Mouse (Mus musculus) macrophage (primary cell): ENCODE results near the gene Fam160a1. TPM values are rescaled to one million over a fixed set of nuclear protein-coding genes. Genes with fewer than 3 reads are reported as not detected.

Experiments used
- H3K27ac ChIP-seq: fragments of 350-480 bp; formaldehyde crosslinking; 2 replicates; pipeline ENCODE4 v1.9.0; 2021
- H3K36me3 ChIP-seq: fragments of 350-480 bp; formaldehyde crosslinking; 2 replicates; pipeline ENCODE4 v1.9.0; 2021; ENCODE audit errors: inconsistent target
- H3K4me3 ChIP-seq: fragments of 350-480 bp; formaldehyde crosslinking; 2 replicates; pipeline ENCODE4 v1.9.0; 2021; ENCODE audit errors: inconsistent target
- H3K79me2 ChIP-seq: fragments of 350-480 bp; formaldehyde crosslinking; 2 replicates; pipeline ENCODE4 v1.9.0; 2021; ENCODE audit errors: inconsistent target
- WGBS: methylation state at CpG from one replicate; pipeline ENCODE4 v1.1.7; 2026; ENCODE audit warnings: inconsistent platforms; ENCODE audit not compliant: missing documents; 5-methylcytosine and 5-hydroxymethylcytosine counted together
- polyA plus RNA-seq: library from polyadenylated mRNA; stranded (reverse); fragments of 250-400 nt; gene quantifications from 3 replicates; pipeline ENCODE4 v1.2.4, GENCODE M21; 2018; ENCODE audit warnings: inconsistent platforms

Gene Fam160a1
- polyA plus RNA-seq, 1 experiment from 2014 or later, result not detected

DNA sequence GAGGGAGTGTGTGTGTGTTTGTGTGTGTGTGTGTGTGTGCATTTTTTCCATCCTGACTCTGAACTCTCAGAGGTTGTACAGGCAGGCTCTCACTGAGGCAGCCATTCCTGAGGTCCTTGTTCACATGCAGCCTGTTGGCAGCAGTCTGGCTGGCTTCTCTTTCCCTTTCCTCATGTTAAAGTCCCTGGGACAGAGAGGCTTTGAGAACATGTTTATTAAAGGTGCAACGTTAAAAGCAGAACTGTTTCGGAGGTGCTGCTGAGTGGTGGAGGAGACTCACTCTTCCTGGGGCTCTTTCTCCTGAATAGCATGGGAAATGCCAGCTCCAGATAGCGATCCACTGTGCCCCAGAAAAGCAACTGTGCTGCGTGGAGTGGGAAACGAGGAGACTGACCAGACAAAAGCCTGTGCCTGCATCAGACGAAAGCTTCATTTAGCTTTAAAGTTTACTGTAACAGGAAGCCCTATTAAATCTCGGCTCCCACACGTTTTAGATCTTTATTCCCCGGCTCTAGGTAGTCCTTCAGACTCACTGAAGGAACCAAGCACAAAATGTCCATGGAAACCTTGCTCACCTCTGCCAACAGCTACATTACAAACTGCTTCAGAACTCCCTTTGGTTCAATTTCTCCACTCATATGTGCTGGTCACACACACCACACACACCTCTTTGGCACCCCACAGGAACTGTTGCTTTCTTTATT, 25.2 kb upstream of the Fam160a1 start:
- Histone ChIP-seq H3K4me3 (no peak overlapping the region), H3K36me3 (no peaks in the 10 kb centered on the region), H3K79me2 (no peaks in the 10 kb centered on the region), H3K27ac (no peak overlapping the region)
- WGBS, result 29% methylated on average over 9 of the region's 9 CpGs

DNA sequence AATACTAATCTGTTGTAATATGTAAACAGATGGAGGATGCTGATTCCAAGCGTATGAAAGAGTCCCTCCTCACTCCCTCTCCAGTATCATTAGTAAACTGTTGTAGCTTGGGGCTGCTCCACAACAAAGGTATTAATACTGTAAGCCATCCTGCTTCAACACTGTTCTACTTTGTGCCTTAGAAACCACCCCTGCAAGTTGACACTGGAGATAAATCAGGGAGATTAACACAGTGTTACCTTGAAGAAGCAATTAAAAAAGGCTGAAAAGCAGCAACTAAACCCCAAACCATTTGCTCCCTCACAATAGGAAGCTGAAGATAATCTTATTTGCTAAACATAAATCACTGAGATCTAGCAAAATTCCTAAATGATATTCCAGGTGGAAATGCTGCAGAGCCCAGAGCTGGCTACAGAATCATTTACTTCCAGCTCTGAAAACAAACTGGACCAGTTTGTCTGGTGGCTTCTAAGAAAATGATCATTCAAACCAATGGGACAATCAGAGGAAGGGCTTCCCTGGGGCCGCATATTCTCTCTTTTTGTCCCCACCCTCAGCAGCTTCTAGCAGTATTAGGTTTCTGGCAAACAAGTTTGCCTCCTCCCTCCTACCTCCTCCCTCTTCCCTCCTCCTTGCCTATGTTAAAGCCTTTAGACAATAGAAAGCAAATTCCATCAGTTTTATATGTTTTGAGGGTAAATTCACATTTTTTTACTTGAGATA, 24.5 kb upstream of the Fam160a1 start:
- WGBS, result 78% methylated on average over 2 of the region's 2 CpGs
- Histone ChIP-seq H3K27ac (no peak overlapping the region), H3K4me3 (no peak overlapping the region)

DNA sequence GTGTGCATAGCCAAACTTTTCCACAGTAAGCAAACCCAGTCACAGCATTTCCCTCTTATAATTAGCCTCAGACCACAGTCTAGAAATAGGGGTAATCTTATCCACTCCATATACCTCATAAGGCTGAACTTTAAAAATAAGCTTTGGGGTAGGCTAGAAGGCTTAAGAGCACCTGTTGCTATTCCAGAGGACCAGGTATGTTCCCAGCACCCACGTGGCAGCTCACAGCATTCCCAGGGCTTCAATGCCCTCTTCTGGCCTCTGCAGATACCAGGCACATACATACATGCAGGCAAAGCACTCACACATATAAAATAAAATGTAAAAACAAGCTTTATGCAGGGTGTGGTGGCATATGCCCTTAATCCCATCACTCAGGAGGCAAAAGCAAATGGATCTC, 16.5 kb upstream of the Fam160a1 start:
- no peak overlapping the region for H3K4me3 ChIP-seq
- H3K27ac ChIP-seq, result no peak overlapping the region
- H3K36me3 ChIP-seq, result no peaks in the 10 kb centered on the region
- WGBS, result 67% methylated on average over 1 of the region's 1 CpGs
- H3K79me2 ChIP-seq, result no peaks in the 10 kb centered on the region

More for the DNA sequence above, 24.5 kb upstream of the Fam160a1 start:
- Histone ChIP-seq H3K36me3 (no peaks in the 10 kb centered on the region), H3K79me2 (no peaks in the 10 kb centered on the region)

DNA sequence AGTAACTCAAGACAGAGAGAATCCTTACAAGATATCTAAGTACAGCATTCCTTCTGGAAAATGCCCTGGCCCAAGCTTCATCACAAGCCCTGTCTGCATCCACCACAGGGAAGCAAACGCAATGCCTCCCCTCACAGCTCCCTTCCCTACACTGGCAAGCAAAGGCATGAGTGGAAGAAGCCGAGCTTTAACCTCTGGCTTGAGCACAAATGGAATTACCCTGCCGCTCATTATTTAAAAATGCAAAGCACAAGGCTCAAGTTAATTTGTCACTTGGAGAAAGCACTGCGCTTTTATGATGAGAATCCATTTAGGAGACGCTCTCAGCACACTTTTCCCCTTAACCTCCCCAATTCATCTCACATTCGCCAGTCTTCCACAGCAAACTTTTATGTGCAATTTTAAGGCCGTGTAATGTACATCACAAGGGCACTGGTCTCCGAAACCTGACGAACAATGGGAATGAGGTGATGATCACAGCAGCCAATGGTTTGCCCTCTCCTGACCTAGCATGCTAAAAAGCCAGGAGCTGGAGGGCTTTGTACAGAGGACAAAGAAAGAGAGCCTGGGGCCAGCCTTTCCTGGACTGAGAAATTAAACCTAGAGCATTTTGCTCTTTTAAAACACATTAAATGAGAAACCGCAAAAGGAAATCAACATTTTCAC, 15.5 kb upstream of the Fam160a1 start:
- 86% methylated on average over 10 of the region's 10 CpGs for WGBS
- H3K36me3 ChIP-seq, result no peaks in the 10 kb centered on the region
- no peaks in the 10 kb centered on the region for H3K79me2 ChIP-seq
- H3K27ac ChIP-seq, result no peak overlapping the region
- H3K4me3 ChIP-seq, result no peak overlapping the region

DNA sequence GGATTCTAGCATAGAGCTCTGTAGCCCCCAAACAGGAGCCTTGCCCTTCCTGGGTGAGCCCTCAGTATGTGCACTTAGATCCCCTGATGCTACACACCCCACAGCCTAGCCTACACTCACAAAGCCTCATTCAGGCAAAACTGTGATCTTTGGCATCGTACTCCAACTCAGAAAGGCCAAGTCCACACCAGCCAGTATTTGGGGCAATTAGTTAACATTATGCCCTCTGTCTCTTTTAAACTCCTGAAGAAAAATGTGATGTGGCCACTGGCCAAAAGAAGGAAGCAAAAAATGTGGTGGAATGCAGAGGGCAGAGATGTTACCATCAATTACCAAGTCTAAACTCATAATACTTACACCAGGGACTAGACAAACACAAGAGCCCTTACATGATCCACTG, 14.7 kb upstream of the Fam160a1 start:
- 100% methylated on average over 1 of the region's 1 CpGs for WGBS
- Histone ChIP-seq H3K36me3 (no peaks in the 10 kb centered on the region), H3K27ac (no peak overlapping the region), H3K4me3 (no peak overlapping the region), H3K79me2 (no peaks in the 10 kb centered on the region)

DNA sequence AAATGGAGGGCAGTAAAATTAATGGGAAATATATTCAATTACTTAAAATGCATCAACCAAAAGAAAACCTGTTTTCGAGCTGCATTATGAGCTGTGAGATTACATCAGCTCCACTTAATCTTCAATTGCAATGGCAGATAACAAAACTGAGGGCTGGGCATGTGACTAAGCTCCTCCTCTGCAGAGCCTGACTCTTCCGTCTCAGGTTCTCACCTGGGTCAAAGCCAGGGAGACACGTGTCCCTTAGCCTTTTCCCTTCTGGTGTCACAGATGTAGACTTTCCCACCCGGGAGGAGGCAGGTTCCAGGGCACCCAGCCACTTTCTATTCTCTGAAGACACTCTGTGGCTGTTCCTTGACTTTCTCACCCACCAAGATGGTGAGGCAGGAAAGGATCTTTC, 12.0 kb upstream of the Fam160a1 start:
- WGBS, result 72% methylated on average over 4 of the region's 4 CpGs
- Histone ChIP-seq H3K27ac (no peak overlapping the region), H3K36me3 (no peaks in the 10 kb centered on the region), H3K4me3 (no peak overlapping the region), H3K79me2 (no peaks in the 10 kb centered on the region)

DNA sequence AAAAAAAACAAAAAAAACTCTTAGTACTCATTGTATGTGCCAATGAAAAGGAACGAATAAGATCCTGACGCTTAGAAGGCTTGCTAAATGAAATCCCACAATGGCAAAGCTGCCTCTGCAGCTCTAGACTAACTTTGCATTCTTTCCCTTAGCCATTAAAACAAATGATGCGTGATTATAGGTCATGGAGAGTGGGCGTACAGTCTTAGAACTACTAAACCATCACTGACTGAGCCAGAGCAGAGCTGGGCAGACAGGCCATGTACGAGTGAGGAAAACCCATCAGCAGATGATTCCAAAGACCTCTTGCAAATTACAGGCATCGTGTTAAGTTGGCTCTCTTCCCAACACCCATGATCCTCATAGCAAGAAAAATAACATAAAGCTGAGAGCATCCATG, 10.7 kb upstream of the Fam160a1 start:
- Histone ChIP-seq H3K4me3 (no peak overlapping the region), H3K36me3 (no peaks in the 10 kb centered on the region), H3K79me2 (no peaks in the 10 kb centered on the region), H3K27ac (no peak overlapping the region)
- 86% methylated on average over 6 of the region's 6 CpGs for WGBS

DNA sequence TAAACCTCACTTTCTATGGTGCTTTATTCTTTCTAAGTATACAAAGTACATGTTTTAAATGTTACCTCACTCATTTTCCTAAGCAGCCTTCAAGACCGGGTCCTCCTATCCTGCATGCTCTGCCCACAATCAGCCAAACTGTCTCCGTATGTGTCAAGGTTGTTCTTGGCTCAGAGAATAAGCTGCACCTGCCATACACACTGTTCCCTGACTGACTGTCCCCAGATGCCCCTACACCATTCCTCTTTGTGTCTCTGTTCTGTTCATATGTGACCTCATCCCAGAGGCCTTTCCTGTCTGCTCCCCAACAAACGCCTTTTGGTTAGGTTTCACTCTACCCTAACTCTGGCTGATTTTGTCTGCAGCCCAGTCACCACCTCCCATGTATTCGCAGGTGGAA, 10.2 kb upstream of the Fam160a1 start:
- H3K4me3 ChIP-seq, result no peak overlapping the region
- H3K36me3 ChIP-seq, result no peaks in the 10 kb centered on the region
- 74% methylated on average over 4 of the region's 4 CpGs for WGBS
- no peak overlapping the region for H3K27ac ChIP-seq
- no peaks in the 10 kb centered on the region for H3K79me2 ChIP-seq

DNA sequence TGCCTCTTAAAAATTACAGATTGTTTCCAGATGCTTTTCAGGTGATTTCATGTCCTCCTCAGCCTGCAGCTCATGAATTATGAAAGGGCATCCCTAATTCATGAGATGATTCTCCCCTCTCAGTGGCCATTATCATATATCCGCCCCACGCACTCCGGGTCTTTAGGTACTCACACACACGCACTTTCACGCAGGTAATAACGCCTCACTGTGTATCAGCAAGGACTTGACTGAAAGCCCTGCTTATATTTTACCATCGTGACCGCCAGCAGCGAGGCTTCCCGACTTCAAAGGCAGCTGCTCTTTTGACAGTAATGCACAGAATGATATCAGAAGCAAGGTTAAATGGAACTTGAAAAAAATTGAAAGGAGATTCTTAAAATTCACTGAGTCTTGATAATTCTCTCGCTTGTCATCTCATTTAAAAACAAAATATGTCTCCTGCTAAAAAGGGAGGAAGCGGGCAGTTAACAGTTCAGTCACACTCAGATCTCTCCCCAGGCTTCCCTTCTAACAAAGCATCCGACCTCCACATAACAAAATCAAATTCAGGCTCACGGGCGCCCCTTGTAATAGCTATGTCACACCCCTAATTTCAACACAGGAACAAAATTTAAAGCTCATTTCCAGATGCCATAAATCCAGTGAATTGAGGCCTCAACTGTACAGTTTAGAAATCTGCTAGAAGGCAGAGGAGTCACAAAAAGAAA, 3.9 kb upstream of the Fam160a1 start:
- Histone ChIP-seq H3K79me2 (no peaks in the 10 kb centered on the region), H3K4me3 (no peak overlapping the region), H3K36me3 (no peaks in the 10 kb centered on the region), H3K27ac (no peak overlapping the region)
- WGBS, result 95% methylated on average over 15 of the region's 15 CpGs

DNA sequence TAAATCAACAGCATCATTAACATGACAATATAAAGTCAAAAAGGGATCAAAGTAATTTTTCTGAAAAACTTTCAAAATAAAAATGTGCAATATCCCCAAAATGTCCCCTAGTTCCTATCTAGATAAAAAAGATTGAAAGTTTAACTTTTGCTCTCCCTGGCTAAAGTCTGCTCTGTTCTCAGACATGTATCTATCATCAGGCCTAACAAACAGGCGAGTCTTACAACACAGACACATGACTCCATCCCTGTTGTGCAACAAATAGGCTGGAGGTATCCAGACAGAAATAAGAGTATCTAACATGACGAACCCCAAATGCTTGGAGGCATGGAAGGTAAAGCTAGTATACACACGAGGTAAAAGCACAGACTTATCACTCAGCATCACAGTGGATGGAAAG, 2.2 kb upstream of the Fam160a1 start:
- H3K79me2 ChIP-seq, result no peaks in the 10 kb centered on the region
- 95% methylated on average over 2 of the region's 3 CpGs for WGBS
- no peak overlapping the region for H3K27ac ChIP-seq
- no peaks in the 10 kb centered on the region for H3K36me3 ChIP-seq
- no peak overlapping the region for H3K4me3 ChIP-seq

DNA sequence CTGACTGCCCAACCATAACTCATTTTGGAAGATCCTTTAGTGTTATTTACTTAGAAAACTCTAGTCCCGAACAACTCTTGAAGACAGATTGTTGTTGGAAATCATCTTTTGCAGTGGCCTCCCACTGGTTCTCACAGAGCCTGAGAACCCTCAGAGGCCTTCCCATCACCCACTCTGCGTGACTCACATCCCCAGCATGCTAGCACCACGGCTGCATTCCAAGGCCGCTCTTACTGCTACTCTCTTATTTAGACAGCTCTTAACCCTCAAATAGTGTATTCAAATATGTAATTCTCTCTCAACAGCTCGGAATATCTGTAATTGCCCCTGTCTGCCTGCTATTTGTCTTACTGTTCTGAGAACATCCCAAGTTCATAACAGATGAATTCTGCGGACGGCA, 2.9 kb downstream of the Fam160a1 start:
- H3K4me3 ChIP-seq, result no peak overlapping the region
- no peaks in the 10 kb centered on the region for H3K79me2 ChIP-seq
- no peak overlapping the region for H3K27ac ChIP-seq
- 80% methylated on average over 7 of the region's 7 CpGs for WGBS
- H3K36me3 ChIP-seq, result no peaks in the 10 kb centered on the region

DNA sequence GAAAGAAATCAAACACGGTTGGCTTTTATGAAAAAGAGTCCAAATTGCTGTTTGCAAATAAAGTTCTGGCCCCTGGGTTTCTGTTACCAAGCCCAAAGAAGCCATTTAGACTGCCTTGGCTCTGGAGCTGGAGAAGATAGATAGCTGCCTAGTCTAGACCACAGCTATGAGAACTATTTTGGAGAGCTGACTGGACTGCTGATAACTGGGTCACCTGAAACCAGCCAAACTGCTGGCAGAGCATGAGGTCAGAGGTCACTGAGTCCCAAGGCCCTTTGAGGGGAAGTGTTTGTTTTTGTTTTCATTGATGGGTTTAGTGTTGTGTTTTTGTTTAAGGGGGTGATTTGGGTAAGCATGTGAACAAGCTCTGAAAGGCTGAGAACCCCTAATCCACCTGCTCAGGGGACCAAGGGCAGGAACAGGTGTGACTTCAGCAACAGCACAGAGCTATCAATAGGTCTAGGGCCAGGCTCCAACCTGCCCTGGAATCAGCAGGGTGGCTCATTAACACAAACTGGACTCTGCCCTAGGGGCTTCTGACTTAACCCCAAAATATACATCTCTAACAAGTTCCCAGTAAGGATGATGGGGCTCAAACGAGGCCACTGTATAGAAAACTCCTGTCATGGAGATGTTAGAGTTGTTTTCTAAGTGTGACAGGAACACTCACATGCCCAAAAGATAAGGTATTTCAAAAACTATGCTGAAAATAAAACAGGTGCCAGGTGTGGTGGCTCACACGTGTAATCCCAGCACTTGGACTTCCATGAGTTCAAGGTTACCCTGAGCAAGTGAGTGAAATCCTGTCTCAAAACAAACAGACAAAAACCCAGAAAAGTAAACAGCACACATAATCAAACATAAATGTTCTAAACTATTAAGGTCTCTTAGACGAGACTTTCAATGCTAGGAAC, 3.7 kb downstream of the Fam160a1 start:
- no peaks in the 10 kb centered on the region for H3K36me3 ChIP-seq
- H3K27ac ChIP-seq, result no peak overlapping the region
- no peak overlapping the region for H3K4me3 ChIP-seq
- no peaks in the 10 kb centered on the region for H3K79me2 ChIP-seq
- 86% methylated on average over 4 of the region's 4 CpGs for WGBS

DNA sequence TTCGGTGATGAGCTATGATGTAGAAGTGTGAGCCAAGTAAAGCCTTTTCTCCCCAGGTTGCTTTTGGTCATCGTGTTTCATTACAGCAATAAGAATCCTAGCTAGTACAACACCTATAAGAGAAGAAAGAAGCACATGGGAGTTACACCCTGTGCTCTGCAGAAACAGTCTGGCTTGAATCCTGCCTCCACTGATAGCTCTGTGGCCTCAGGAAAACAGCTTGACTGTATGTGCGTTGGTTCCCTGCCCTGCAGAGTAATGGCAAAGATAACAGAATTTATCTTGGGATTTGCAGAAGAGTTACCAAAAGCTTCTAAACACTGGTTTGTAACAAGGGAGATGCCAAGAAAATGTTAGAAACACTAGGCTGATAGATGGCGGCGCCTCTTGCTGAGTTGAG, 5.1 kb downstream of the Fam160a1 start:
- H3K79me2 ChIP-seq, result no peaks in the 10 kb centered on the region
- WGBS, result 85% methylated on average over 5 of the region's 5 CpGs
- no peaks in the 10 kb centered on the region for H3K36me3 ChIP-seq
- H3K4me3 ChIP-seq, result no peak overlapping the region
- H3K27ac ChIP-seq, result no peak overlapping the region

DNA sequence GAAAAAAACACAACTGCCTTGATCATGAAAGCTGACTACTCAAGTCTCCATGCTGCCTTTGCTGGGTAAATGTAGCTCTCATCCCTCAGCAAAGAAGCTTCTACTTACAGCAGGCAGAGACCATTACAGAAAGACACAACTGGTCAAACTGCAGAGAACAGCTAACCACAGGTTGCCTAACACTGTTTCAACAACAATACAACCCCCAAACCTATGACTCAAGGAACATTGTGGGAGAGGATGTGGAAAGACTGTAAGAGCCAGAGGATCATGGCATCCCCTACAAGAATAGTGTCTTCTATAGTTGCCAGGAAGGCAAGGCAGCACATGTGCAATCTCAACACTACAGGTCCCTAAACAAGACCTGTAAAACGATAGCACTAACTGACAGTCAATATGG, 23.9 kb downstream of the Fam160a1 start:
- Histone ChIP-seq H3K79me2 (no peaks in the 10 kb centered on the region), H3K4me3 (no peak overlapping the region), H3K36me3 (no peaks in the 10 kb centered on the region), H3K27ac (no peak overlapping the region)
- WGBS, result 80% methylated on average over 1 of the region's 1 CpGs
